Mouse (Mus musculus) heart, adult 2 months (tissue): ENCODE results near the gene Gabrr3. TPM values are rescaled to one million over a fixed set of nuclear protein-coding genes. Genes with fewer than 3 reads are reported as not detected.
"Not testable (repeated sequence)": the region's sequence is repeated elsewhere in the genome, so short reads cannot be mapped to it uniquely, and the experiment has no call there.

Experiments
- DNase-seq, 2 experiments: peaks; one replicate each; pipeline ENCODE4 v3.0.0; 2021
- H3K27ac ChIP-seq: fragments of 200-600 bp; 2 replicates; pipeline ENCODE4 v1.8.1; 2022
- H3K27me3 ChIP-seq: fragments of 200-500 bp; 2 replicates; pipeline ENCODE4 v1.6.1; 2012; ENCODE audit warnings: mild to moderate bottlenecking, low read length, inconsistent platforms, mixed read lengths; ENCODE audit not compliant: control insufficient read depth, insufficient read depth
- H3K36me3 ChIP-seq: fragments of 200-500 bp; 2 replicates; pipeline ENCODE4 v1.6.1; 2012; ENCODE audit warnings: low read length, inconsistent platforms; ENCODE audit not compliant: control insufficient read depth, insufficient read depth
- H3K4me1 ChIP-seq: fragments of 200-500 bp; 2 replicates; pipeline ENCODE4 v1.6.1; 2011; ENCODE audit warnings: low read length; ENCODE audit not compliant: control insufficient read depth, insufficient read depth
- H3K4me3 ChIP-seq: fragments of 200-600 bp; 2 replicates; pipeline ENCODE4 v1.8.1; 2022
- H3K79me2 ChIP-seq: fragments of 200-500 bp; replicated peaks from 2 replicates; pipeline ENCODE4 v1.6.1; 2012; ENCODE audit warnings: mild to moderate bottlenecking, inconsistent platforms, low read length, moderate library complexity, mixed read lengths; ENCODE audit not compliant: control insufficient read depth, insufficient read depth
- H3K9ac ChIP-seq: fragments of 200-500 bp; 2 replicates; pipeline ENCODE4 v1.6.1; 2012; ENCODE audit warnings: low read depth, mild to moderate bottlenecking, control low read depth, inconsistent platforms, low read length, mixed read lengths
- CTCF ChIP-seq: fragments of 200-600 bp; IDR thresholded peaks from 2 replicates; pipeline ENCODE4 v1.8.1; 2022; ENCODE audit warnings: antibody characterized with exemption, mild to moderate bottlenecking, moderate library complexity
- EP300 ChIP-seq: fragments of 200-500 bp; IDR thresholded peaks from 2 replicates; pipeline ENCODE4 v1.6.1; 2011; ENCODE audit warnings: low read depth, low read length, control low read depth; ENCODE audit not compliant: insufficient read depth
- POLR2A ChIP-seq: fragments of 200-500 bp; IDR thresholded peaks from 2 replicates; pipeline ENCODE4 v1.6.1; 2011; ENCODE audit warnings: mild to moderate bottlenecking, low read depth, low read length, control low read depth; ENCODE audit not compliant: insufficient read depth
- WGBS: fragments of 180-500 bp; shearing (Covaris S2); methylation state at CpG from one replicate; pipeline ENCODE4 v1.1.7; 2018; 5-methylcytosine and 5-hydroxymethylcytosine counted together
- intact Hi-C: fragments of 180-260 bp; cut with DNase I; formaldehyde crosslinking; loops from one replicate; pipeline ENCODE4 v1.15.1; 2025
- polyA plus RNA-seq: library from polyadenylated mRNA; depleted of rRNA; stranded (reverse); fragments of >200 nt; gene quantifications from 2 replicates; pipeline ENCODE4 v1.2.3, GENCODE M21; 2012
- total RNA-seq, 2 experiments: library from RNA; stranded (reverse); gene quantifications; 2 replicates each; pipeline ENCODE4 v1.2.3; 2021

Gene Gabrr3
- total and polyA plus RNA-seq, 3 experiments = 0.05 TPM; not detected in 2

DNA sequence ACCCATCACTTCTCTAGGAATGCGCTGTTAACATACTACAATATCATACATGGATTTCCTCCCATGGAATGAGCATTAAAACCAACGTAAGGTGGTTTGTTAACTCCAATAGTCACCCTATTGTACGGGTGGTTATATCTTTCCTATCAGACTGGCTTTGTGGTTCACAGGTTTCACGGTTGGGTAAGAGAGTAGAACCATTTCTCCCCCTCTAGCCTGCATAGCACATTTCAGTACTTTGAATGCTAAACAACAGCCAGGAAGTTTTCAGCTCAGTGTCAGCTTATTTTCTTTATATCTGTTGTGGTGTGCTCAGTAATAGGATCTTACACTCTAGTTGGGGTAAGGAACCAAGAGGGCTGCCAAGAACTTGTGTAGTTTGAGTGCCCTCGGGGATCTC is 44.7 kb downstream of the Gabrr3 start:
- 86% methylated on average over 5 of the region's 5 CpGs for WGBS
- Histone ChIP-seq H3K27ac (no peak overlapping the region), H3K4me1 (no peaks in the 10 kb centered on the region), H3K36me3 (no peaks in the 10 kb centered on the region), H3K9ac (no peak overlapping the region), H3K27me3 (no peaks in the 10 kb centered on the region), H3K4me3 (no peak overlapping the region), H3K79me2 (no peaks in the 10 kb centered on the region)
- intact Hi-C loops = no loop called here
- no peak for DNase-seq
- TF ChIP-seq CTCF = no peak
- TF ChIP-seq POLR2A = no peak
- no peak for TF ChIP-seq EP300

- H3K9ac ChIP-seq, H3K27me3 ChIP-seq, H3K79me2 ChIP-seq, H3K36me3 ChIP-seq, intact Hi-C loops, H3K4me1 ChIP-seq, H3K4me3 ChIP-seq, H3K27ac ChIP-seq: not testable (repeated sequence)
- WGBS = 81% methylated on average over 5 of the region's 5 CpGs
- DNase-seq = peak in 1 of 2 experiments; percentile 13
Observed at GRCm38 (mm10) chr16:59459259-59459861, 52.2 kb downstream of the Gabrr3 start.

- no peak overlapping the region for H3K9ac ChIP-seq
- H3K27me3 ChIP-seq = no peaks in the 10 kb centered on the region
- no peaks in the 10 kb centered on the region for H3K36me3 ChIP-seq
- no peaks in the 10 kb centered on the region for H3K79me2 ChIP-seq
- WGBS = 70% methylated on average over 4 of the region's 4 CpGs
- DNase-seq = no peak
- H3K4me3 ChIP-seq = no peak overlapping the region
- intact Hi-C loops = no loop called here
- no peak for TF ChIP-seq EP300
- no peak for TF ChIP-seq POLR2A
- no peak for TF ChIP-seq CTCF
- H3K4me1 ChIP-seq = no peaks in the 10 kb centered on the region
- no peak overlapping the region for H3K27ac ChIP-seq
Observed at GRCm38 (mm10) chr16:59463567-59463966, 56.4 kb downstream of the Gabrr3 start.

- no peak overlapping the region for H3K9ac ChIP-seq
- H3K79me2 ChIP-seq = no peaks in the 10 kb centered on the region
- no peaks in the 10 kb centered on the region for H3K4me1 ChIP-seq
- H3K36me3 ChIP-seq = no peaks in the 10 kb centered on the region
- no peak for DNase-seq
- TF ChIP-seq CTCF (no peak), EP300 (no peak), POLR2A (no peak)
- 92% methylated on average over 6 of the region's 6 CpGs for WGBS
- H3K4me3 ChIP-seq = no peak overlapping the region
- intact Hi-C loops = no loop called here
- no peaks in the 10 kb centered on the region for H3K27me3 ChIP-seq
- no peak overlapping the region for H3K27ac ChIP-seq
Observed at GRCm38 (mm10) chr16:59463973-59464372, 56.8 kb downstream of the Gabrr3 start.

DNA sequence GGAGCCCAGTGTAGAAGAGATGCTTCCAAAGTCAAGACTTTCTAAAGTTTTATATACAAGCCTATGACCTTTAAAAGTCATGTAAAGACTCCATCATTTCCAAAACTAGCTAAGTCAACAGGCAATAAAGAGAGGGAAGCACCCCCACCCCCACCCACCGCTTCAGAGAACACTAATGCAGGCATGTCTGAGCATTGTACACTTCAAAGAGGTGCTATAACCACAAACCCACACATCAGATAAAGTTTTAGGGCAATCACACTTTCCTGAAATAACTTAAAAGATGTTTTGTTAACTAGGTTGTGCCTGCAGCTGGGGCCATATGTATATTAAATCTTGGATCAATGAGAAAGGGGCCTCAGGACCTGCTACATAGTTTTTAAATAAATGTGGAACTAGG is 62.7 kb downstream of the Gabrr3 start:
- no peak overlapping the region for H3K9ac ChIP-seq
- H3K27me3 ChIP-seq = no peaks in the 10 kb centered on the region
- no peaks in the 10 kb centered on the region for H3K36me3 ChIP-seq
- no peaks in the 10 kb centered on the region for H3K4me1 ChIP-seq
- no peaks in the 10 kb centered on the region for H3K79me2 ChIP-seq
- no peak for DNase-seq
- H3K4me3 ChIP-seq = no peak overlapping the region
- no peak overlapping the region for H3K27ac ChIP-seq
- TF ChIP-seq POLR2A (no peak), EP300 (no peak)
- WGBS = 90% methylated on average over 1 of the region's 1 CpGs
- intact Hi-C loops = loop anchor here (5.0 kb wide), 2 partner anchors 132 to 167 kb away; partner anchors contain the start of genes Arl6 and Crybg3

DNA sequence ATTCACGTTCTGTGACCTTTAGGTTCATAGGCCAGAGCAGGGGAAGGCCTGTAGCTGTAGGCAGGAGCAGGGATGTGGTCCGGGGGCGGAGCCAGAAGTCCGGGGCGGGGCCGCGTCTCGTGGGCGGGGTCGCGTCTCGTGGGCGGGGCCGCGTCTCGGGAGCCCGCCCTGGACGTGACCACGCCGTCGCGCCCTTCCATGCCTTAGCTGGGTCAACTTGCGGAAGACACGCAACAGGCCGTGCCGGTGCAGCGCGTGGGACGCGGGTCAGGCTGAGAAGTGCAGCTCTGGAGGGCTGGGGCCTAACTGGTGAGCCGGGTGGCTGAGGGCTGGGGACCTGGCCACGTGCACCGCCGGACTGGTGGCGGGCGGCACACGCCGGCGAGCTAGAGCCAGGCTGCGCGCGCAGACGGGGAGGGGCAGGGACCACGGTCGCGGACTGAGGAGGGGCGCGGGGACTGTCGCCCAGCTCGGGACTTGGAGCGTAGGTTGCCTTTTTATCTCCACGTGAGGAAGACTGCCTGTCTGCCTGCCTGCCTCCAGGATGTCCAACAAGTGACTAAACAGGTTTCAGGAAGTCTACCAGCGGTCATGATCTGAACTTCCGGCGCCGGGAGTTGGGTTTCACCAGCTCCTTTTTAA is 64.6 kb downstream of the Gabrr3 start, which contains the start of gene Riox2:
TSS of gene Riox2 (plus strand) at position 139 of the 642 bp plus-strand sequence.
- TF ChIP-seq EP300 = no peak
- peak; percentile 46; the same call in 1 of the 2 replicates for TF ChIP-seq POLR2A
- peak; percentile 14; the same call in 1 of the 2 replicates for TF ChIP-seq CTCF
- Histone ChIP-seq H3K4me1 (no peaks in the 10 kb centered on the region), H3K9ac (peak within 1 kb of the TSS; percentile 80), H3K27me3 (no peaks in the 10 kb centered on the region), H3K79me2 (no peaks in the 10 kb centered on the region), H3K36me3 (no peaks in the 10 kb centered on the region; the same call in 1 of the 2 replicates), H3K27ac (peak within 1 kb of the TSS; percentile 71), H3K4me3 (peak within 1 kb of the TSS; percentile 82)
- peak; percentile 88 for DNase-seq
- WGBS = 1% methylated on average over 55 of the region's 56 CpGs
- intact Hi-C loops = loop anchor here (5.0 kb wide), 2 partner anchors 131 to 166 kb away; partner anchors contain the start of genes Arl6 and Crybg3
